ENCODE assay signal across 12 mouse cellular contexts in the genomic region with DNA sequence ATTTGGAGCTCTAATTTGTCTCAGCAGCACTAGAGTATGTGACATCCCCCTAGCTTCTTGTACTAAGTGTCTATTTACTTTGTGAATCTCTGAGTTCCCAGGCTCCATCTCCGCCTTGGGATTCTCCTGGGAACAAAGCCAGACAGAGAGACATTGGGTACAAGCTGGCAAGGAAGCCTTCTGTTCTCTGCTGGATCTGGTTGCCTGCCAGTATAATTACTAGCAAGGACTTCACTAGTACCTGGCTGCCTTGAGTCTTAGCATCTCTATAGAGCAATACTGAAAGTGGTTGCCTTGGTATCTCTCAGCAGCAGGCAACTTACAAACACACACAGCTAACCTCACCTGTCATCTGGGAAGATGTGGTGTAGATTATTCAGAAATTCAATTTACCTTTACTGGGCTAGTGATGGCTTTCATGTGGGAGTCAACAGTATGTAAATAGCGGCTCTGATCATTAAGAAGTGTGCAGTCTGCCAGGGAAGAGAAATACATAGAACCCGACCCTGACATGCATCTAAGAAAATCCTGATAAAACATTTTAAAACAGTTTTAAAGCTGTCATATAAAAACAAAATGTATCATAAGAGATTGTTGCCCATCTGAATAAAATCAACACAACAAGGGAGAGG.
DNase-seq lines count a peak whose midpoint lies in the region; ATAC-seq lines count a peak whose summit lies in the region.
"Had no signal": no experiment of that assay in that cellular context is flagged by ENCODE, and none has a peak within 500 bp of the region (broad histone marks: within the 10 kb centered on the region; RNA-seq: fewer than 3 reads in every experiment).

No protein-coding gene starts in this region.

- H3K9me3 ChIP-seq in hindbrain, embryonic 15.5 days: no peaks in the 10 kb centered on the region
- H3K9me3 ChIP-seq in hindbrain, embryonic 13.5 days: no peaks in the 10 kb centered on the region
- H3K9me3 ChIP-seq: embryonic facial prominence, embryonic 12.5 days had no signal

- no peaks in the 10 kb centered on the region for H3K27me3 ChIP-seq in hindbrain, embryonic 15.5 days
- peaks cover 3% of the 10 kb centered on the region; the same call in 1 of the 2 replicates for H3K27me3 ChIP-seq in hindbrain, embryonic 13.5 days
- H3K27me3 ChIP-seq: embryonic facial prominence, embryonic 12.5 days had no signal

- no peak overlapping the region for H3K4me3 ChIP-seq in hindbrain, embryonic 15.5 days
- H3K4me3 ChIP-seq in hindbrain, embryonic 13.5 days: no peak overlapping the region
- H3K4me3 ChIP-seq: embryonic facial prominence, embryonic 12.5 days had no signal

- peak; percentile 90 to 92 for DNase-seq in cerebellum, postnatal 10 days
- peak; percentile 25 for DNase-seq in layer of hippocampus, adult 9-10 months (ENCODE audit: low spot score)
- peak; percentile 52 to 66 for DNase-seq in right cerebral cortex, adult 2 months (ENCODE audit: low spot score in 2 of 2)
- no peak for DNase-seq in adrenal gland, adult 2 months
- no peak for DNase-seq in T-cell, adult 2 months (ENCODE audit: low spot score)
- no peak for DNase-seq in spleen, postnatal 36 days (ENCODE audit: low spot score in 2 of 2)
- DNase-seq: gastrocnemius, postnatal 25 days had no signal

- WGBS in hindbrain, embryonic 15.5 days: 69% methylated on average over 3 of the region's 3 CpGs
- WGBS in hindbrain, embryonic 13.5 days: 79% methylated on average over 3 of the region's 3 CpGs

- H3K36me3 ChIP-seq in hindbrain, embryonic 15.5 days: no peaks in the 10 kb centered on the region
- H3K36me3 ChIP-seq in hindbrain, embryonic 13.5 days: no peaks in the 10 kb centered on the region
- H3K36me3 ChIP-seq: embryonic facial prominence, embryonic 12.5 days had no signal

- peaks cover 8% of the 10 kb centered on the region for H3K4me1 ChIP-seq in hindbrain, embryonic 15.5 days (replicated peaks)
- 0 out of 2 replicates have a peak, but pooled peaks cover 11% of the 10 kb centered on the region for H3K4me1 ChIP-seq in hindbrain, embryonic 13.5 days (replicated peaks)
- H3K4me1 ChIP-seq: embryonic facial prominence, embryonic 12.5 days had no signal

- peak; percentile 29; the same call in 1 of the 2 replicates for ATAC-seq in hindbrain, embryonic 15.5 days (ENCODE audit: low FRiP score, low read depth)
- no peak for ATAC-seq in hindbrain, embryonic 13.5 days (ENCODE audit: low FRiP score)

- no peak overlapping the region for H3K9ac ChIP-seq in hindbrain, embryonic 15.5 days
- no peak overlapping the region for H3K9ac ChIP-seq in hindbrain, embryonic 13.5 days
- H3K9ac ChIP-seq: embryonic facial prominence, embryonic 12.5 days had no signal

- no peak overlapping the region for H3K4me2 ChIP-seq in hindbrain, embryonic 15.5 days
- no peak overlapping the region for H3K4me2 ChIP-seq in hindbrain, embryonic 13.5 days
- H3K4me2 ChIP-seq: embryonic facial prominence, embryonic 12.5 days; liver, embryonic 11.5 days had no signal

- H3K27ac ChIP-seq in hindbrain, embryonic 15.5 days (replicated peaks): no peak overlapping the region
- no peak overlapping the region for H3K27ac ChIP-seq in hindbrain, embryonic 13.5 days
- H3K27ac ChIP-seq: embryonic facial prominence, embryonic 12.5 days; macrophage had no signal

Comparison
In these comparisons a context has a peak if more than half of its experiments do, and no peak if none do; other contexts are left out.
1. DNase-seq: peak in cerebellum, postnatal 10 days (2 of 2), layer of hippocampus, adult 9-10 months (single experiment) and right cerebral cortex, adult 2 months (2 of 2); none in adrenal gland, adult 2 months (single experiment), T-cell, adult 2 months (single experiment) and spleen, postnatal 36 days (0 of 2).